8 mouse cellular contexts compared by ENCODE assay signal in genomic region chr4:149099369-149100017, GRCm38 (mm10). TPM values are rescaled to one million over a fixed set of nuclear protein-coding genes. Genes with fewer than 3 reads are reported as not detected.
A peak's percentile ranks its signal among the peaks of the same experiment; 100 is the strongest.
DNase-seq lines count a peak whose midpoint lies in the region; ATAC-seq and TF ChIP-seq lines count a peak whose summit lies in the region.

TSS of gene Pex14 (minus strand) at chr4:149099876.

- H3K9ac ChIP-seq in lung, postnatal 0 days (replicated peaks; ENCODE audit: low read depth), result peak within 1 kb of the TSS; percentile 76

- peak; percentile 83 for DNase-seq in MEL-GATA-1-ER (ENCODE audit: extremely low read depth, low read depth)
- peak; percentile 87 for DNase-seq in cerebellum, adult 8-10 months
- peak; percentile 93 for DNase-seq in hindbrain, embryonic 10.5 days (ENCODE audit: low spot score)
- DNase-seq in layer of hippocampus, adult 9-11 months, result peak; percentile 93
- peak; percentile 96 for DNase-seq in lung, postnatal 0 days (ENCODE audit: low spot score)
- peak; percentile 76 for DNase-seq in ovary, postnatal 14 days (ENCODE audit: low spot score)
- DNase-seq in thymus, postnatal 14 days, result peak; percentile 91

- H3K4me2 ChIP-seq in lung, postnatal 0 days (replicated peaks; ENCODE audit: low read depth, low read length), result peak within 1 kb of the TSS; percentile 80

- no peak for TF ChIP-seq CTCF in lung, postnatal 0 days (IDR thresholded peaks at IDR 0.05)

- peak; percentile 85 for ATAC-seq in frontal cortex, adult (ENCODE audit: low TSS enrichment)
- peak; percentile 80 for ATAC-seq in lung, postnatal 0 days

- H3K9me3 ChIP-seq in hindbrain, embryonic 10.5 days, result no peaks in the 10 kb centered on the region
- H3K9me3 ChIP-seq in lung, postnatal 0 days (ENCODE audit: low read length), result no peaks in the 10 kb centered on the region

- no peaks in the 10 kb centered on the region for H3K27me3 ChIP-seq in hindbrain, embryonic 10.5 days (ENCODE audit: insufficient read depth, poor library complexity, severe bottlenecking)
- no peaks in the 10 kb centered on the region for H3K27me3 ChIP-seq in lung, postnatal 0 days (replicated peaks; ENCODE audit: insufficient read depth, low read length)

- peak within 1 kb of the TSS; percentile 100 for H3K4me3 ChIP-seq in hindbrain, embryonic 10.5 days
- H3K4me3 ChIP-seq in lung, postnatal 0 days (ENCODE audit: low read depth, low read length), result peak within 1 kb of the TSS; percentile 96

- under 1% methylated on average over 50 of the region's 50 CpGs for WGBS in hindbrain, embryonic 10.5 days
- WGBS in lung, postnatal 0 days, result 0% methylated on average over 42 of the region's 50 CpGs

- H3K27ac ChIP-seq in hindbrain, embryonic 10.5 days, result peak within 1 kb of the TSS; percentile 93
- no peak within 1 kb of the TSS for H3K27ac ChIP-seq in lung, postnatal 0 days (ENCODE audit: low read length)

- no peak for TF ChIP-seq EP300 in lung, postnatal 0 days (IDR thresholded peaks at IDR 0.05)

- peaks cover 26% of the 10 kb centered on the region for H3K4me1 ChIP-seq in hindbrain, embryonic 10.5 days (replicated peaks)
- H3K4me1 ChIP-seq in lung, postnatal 0 days (ENCODE audit: insufficient read depth, low read depth, low read length), result peaks cover 14% of the 10 kb centered on the region; the same call in 1 of the 2 replicates

- peaks cover 2% of the 10 kb centered on the region; the same call in 1 of the 2 replicates for H3K36me3 ChIP-seq in hindbrain, embryonic 10.5 days
- H3K36me3 ChIP-seq in lung, postnatal 0 days (ENCODE audit: insufficient read depth, low read length), result no peaks in the 10 kb centered on the region

RNA-seq across cellular contexts. Expression of gene Pex14, which starts in this region (rescaled TPM):
- polyA plus RNA-seq in hindbrain, embryonic 10.5 days (2016; fragmentation: Nextera tagmentation; extraction: Ambion mirVana), result 60.4 and 60.8 TPM in 2 replicates
- polyA plus RNA-seq in lung, postnatal 0 days (2015; fragmentation: Nextera tagmentation; extraction: Ambion mirVana), result 38.9 TPM in 2 replicates
